Mouse (Mus musculus) lung, embryonic 15.5 days (tissue): Measurements from ENCODE around the gene Gon7. TPM values are rescaled to one million over a fixed set of nuclear protein-coding genes. Genes with fewer than 3 reads are reported as not detected.

Source experiments
- ATAC-seq: fragments of 200-750 bp; cut with Nextera tagmentation; 2 replicates; pipeline ENCODE4 v1.8.0; 2017; ENCODE audit warnings: moderate number of reproducible peaks, borderline replicate concordance; ENCODE audit not compliant: low FRiP score, low TSS enrichment; ENCODE audit errors: extremely low read depth
- H3K27ac ChIP-seq: fragments of 300-500 bp; sonication (generic); 2 replicates; pipeline ENCODE4 v1.5.1; 2015; ENCODE audit warnings: moderate library complexity, mild to moderate bottlenecking, inconsistent platforms
- H3K27me3 ChIP-seq: fragments of 300-500 bp; sonication (generic); 2 replicates; pipeline ENCODE4 v1.6.1; 2015; ENCODE audit warnings: inconsistent platforms
- H3K36me3 ChIP-seq: fragments of 300-500 bp; sonication (generic); 2 replicates; pipeline ENCODE4 v1.6.1; 2015; ENCODE audit warnings: inconsistent platforms
- H3K4me1 ChIP-seq: fragments of 300-500 bp; sonication (generic); 2 replicates; pipeline ENCODE4 v1.6.1; 2015; ENCODE audit warnings: inconsistent platforms
- H3K4me2 ChIP-seq: fragments of 300-500 bp; sonication (generic); 2 replicates; pipeline ENCODE4 v1.6.1; 2015; ENCODE audit warnings: inconsistent platforms, mild to moderate bottlenecking, moderate library complexity
- H3K4me3 ChIP-seq: fragments of 300-500 bp; sonication (generic); 2 replicates; pipeline ENCODE4 v1.5.1; 2015; ENCODE audit warnings: mild to moderate bottlenecking, inconsistent platforms
- H3K9ac ChIP-seq: fragments of 300-500 bp; sonication (generic); 2 replicates; pipeline ENCODE4 v1.6.1; 2015; ENCODE audit warnings: inconsistent platforms
- H3K9me3 ChIP-seq: fragments of 300-500 bp; sonication (generic); 2 replicates; pipeline ENCODE4 v1.6.1; 2016; ENCODE audit warnings: inconsistent platforms
- WGBS: fragments of 180-500 bp; shearing (Covaris S2); methylation state at CpG from one replicate; pipeline ENCODE4 v1.1.7; 2015; 5-methylcytosine and 5-hydroxymethylcytosine counted together
- polyA plus RNA-seq: library from polyadenylated mRNA; unstranded; fragments of >200 nt; fragmentation: Nextera tagmentation; extraction: Ambion mirVana; gene quantifications from 2 replicates; pipeline ENCODE4 v1.2.1, GENCODE M21; 2015

The Gon7 gene
- polyA plus RNA-seq, 1 experiment from 2014 or later = 31.3 TPM

DNA sequence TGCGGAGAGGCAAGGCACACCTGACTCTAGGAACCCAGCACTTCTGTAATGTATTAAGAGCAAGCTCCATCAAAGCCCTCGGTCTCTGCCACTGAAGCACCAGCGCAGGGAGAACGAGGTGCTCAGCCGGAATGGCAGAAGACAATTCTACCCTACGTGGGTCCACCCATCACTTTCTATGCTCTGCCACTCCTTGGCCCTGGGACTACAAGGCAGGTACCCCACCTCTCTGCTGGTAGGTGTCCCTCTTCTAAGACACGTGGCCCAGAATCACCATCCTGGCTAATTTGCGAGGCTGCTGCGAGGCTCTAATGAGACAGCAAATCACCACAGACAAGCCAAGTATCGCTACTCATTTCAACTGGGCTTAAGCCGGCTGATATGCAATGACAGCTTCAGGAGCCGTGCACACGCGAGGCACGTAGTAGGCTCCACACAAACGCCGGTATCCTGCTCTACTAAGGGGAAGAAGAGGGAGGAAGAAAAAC lies 53.6 kb downstream of the Gon7 start:
- H3K4me2 ChIP-seq = peak overlapping the region; percentile 99
- peak overlapping the region; percentile 62 for H3K9ac ChIP-seq
- no peak overlapping the region for H3K27ac ChIP-seq
- peak overlapping the region; percentile 84 for H3K4me3 ChIP-seq
- no peak; the same call in 1 of the 2 replicates for ATAC-seq
- no peaks in the 10 kb centered on the region for H3K27me3 ChIP-seq
- H3K4me1 ChIP-seq = peaks cover 24% of the 10 kb centered on the region
- H3K9me3 ChIP-seq = no peaks in the 10 kb centered on the region
- H3K36me3 ChIP-seq = no peaks in the 10 kb centered on the region
- 10% methylated on average over 17 of the region's 17 CpGs for WGBS

DNA sequence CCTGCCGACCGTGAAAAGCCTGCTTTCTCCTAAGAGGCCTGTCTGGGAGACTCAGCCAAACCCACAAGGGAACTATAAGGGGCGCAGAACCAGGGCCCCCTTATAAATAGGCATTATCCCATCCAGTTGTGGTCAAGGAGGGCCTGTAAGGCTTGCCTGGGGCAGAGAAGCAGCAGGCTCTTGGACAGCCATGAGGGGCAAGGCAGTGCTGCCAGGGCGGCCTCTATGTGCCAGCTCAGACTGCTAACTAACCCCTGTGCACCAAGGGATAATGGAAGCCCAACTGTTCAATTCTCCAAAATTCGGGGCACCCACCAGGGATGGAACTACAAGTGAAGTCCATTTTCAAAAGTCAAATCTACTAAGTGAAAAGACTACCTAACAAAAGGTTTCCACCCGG lies 54.2 kb downstream of the Gon7 start:
- Histone ChIP-seq H3K4me3 (peak overlapping the region; percentile 84), H3K4me2 (peak overlapping the region; percentile 99), H3K4me1 (peaks cover 24% of the 10 kb centered on the region), H3K27me3 (no peaks in the 10 kb centered on the region), H3K9me3 (no peaks in the 10 kb centered on the region), H3K27ac (no peak overlapping the region), H3K9ac (no peak overlapping the region), H3K36me3 (no peaks in the 10 kb centered on the region)
- no peak for ATAC-seq
- WGBS = 48% methylated on average over 6 of the region's 6 CpGs

Other genes starting within 250 kb of the Gon7 start
- gene Chga, start 202.8 kb downstream of the Gon7 start, polyA plus RNA-seq = 1.6 and 2.5 TPM in 2 replicates
- 8.0 and 9.6 TPM in 2 replicates for gene Itpk1, start 52.9 kb downstream of the Gon7 start, polyA plus RNA-seq
- gene Moap1, start 14.1 kb downstream of the Gon7 start, polyA plus RNA-seq = 27.3 and 27.4 TPM in 2 replicates
- gene Tmem251, start 14.0 kb downstream of the Gon7 start, polyA plus RNA-seq = 9.5 and 10.1 TPM in 2 replicates
- not detected in 2 replicates for gene Gm28051, start within 50 bp of the Gon7 start, polyA plus RNA-seq
- 43.1 and 43.3 TPM in 2 replicates for gene Ubr7, start 164 bp upstream of the Gon7 start, polyA plus RNA-seq
- 22.7 and 23.8 TPM in 2 replicates for gene Gm20604, start 869 bp upstream of the Gon7 start, polyA plus RNA-seq
- gene Btbd7, start 120.7 kb upstream of the Gon7 start, polyA plus RNA-seq = 18.4 and 20.6 TPM in 2 replicates
- not detected in 2 replicates for gene Cox8c, start 141.5 kb upstream of the Gon7 start, polyA plus RNA-seq
- gene Unc79, start 191.1 kb upstream of the Gon7 start, polyA plus RNA-seq = 0.11 and 0.36 TPM in 2 replicates